29 mouse cellular contexts compared by ENCODE assay signal in genomic region chr5:96391086-96391485, GRCm38 (mm10). TPM values are rescaled to one million over a fixed set of nuclear protein-coding genes. Genes with fewer than 3 reads are reported as not detected.
"Had no signal": no experiment of that assay in that cellular context is flagged by ENCODE, and none has a peak within 500 bp of the region (broad histone marks: within the 10 kb centered on the region; RNA-seq: fewer than 3 reads in every experiment).

No protein-coding gene starts in this region.

- H3K9ac ChIP-seq: embryonic facial prominence, embryonic 12.5 days; embryonic facial prominence, embryonic 13.5 days; embryonic facial prominence, embryonic 15.5 days; forebrain, embryonic 12.5 days; forebrain, embryonic 13.5 days; forebrain, embryonic 15.5 days; forebrain, postnatal 0 days had no signal

- H3K36me3 ChIP-seq: embryonic facial prominence, embryonic 12.5 days; embryonic facial prominence, embryonic 13.5 days; embryonic facial prominence, embryonic 15.5 days; forebrain, embryonic 12.5 days; forebrain, embryonic 15.5 days had no signal

- H3K9me3 ChIP-seq: embryonic facial prominence, embryonic 15.5 days; forebrain, embryonic 13.5 days; forebrain, embryonic 15.5 days had no signal

- H3K27me3 ChIP-seq: embryonic facial prominence, embryonic 12.5 days; embryonic facial prominence, embryonic 13.5 days; embryonic facial prominence, embryonic 15.5 days; forebrain, embryonic 12.5 days; forebrain, embryonic 13.5 days; forebrain, embryonic 15.5 days had no signal

- ATAC-seq: forebrain, embryonic 13.5 days; forebrain, embryonic 16.5 days had no signal

- H3K27ac ChIP-seq: embryonic facial prominence, embryonic 10.5 days; embryonic facial prominence, embryonic 12.5 days; embryonic facial prominence, embryonic 13.5 days; embryonic facial prominence, embryonic 15.5 days; forebrain, embryonic 10.5 days; forebrain, embryonic 12.5 days; forebrain, embryonic 13.5 days; forebrain, embryonic 15.5 days; heart, adult 2 months had no signal

- DNase-seq: cerebellum, adult 2 months; cerebellum, adult 8-10 months; cerebellum, adult 9-10 months; cerebellum, adult 9-11 months; cerebellum, postnatal 10 days; cerebellum, postnatal 14 days; cerebellum, postnatal 25 days; cerebellum, postnatal 36 days; embryo, embryonic 11 days; forebrain, postnatal 0 days; gastrocnemius, adult 2 months; gastrocnemius, postnatal 10 days; gastrocnemius, postnatal 14 days; gastrocnemius, postnatal 25 days; gastrocnemius, postnatal 36 days; heart, adult 18-20 months; heart, adult 2 months had no signal

- H3K4me3 ChIP-seq: embryonic facial prominence, embryonic 10.5 days; embryonic facial prominence, embryonic 12.5 days; embryonic facial prominence, embryonic 13.5 days; embryonic facial prominence, embryonic 15.5 days; erythroblast, embryonic 14.5 days; forebrain, embryonic 10.5 days; forebrain, embryonic 12.5 days; forebrain, embryonic 13.5 days; forebrain, embryonic 15.5 days; gastrocnemius, adult 2 months; heart, adult 2 months had no signal

- H3K4me2 ChIP-seq: embryonic facial prominence, embryonic 12.5 days; embryonic facial prominence, embryonic 13.5 days; embryonic facial prominence, embryonic 15.5 days; forebrain, embryonic 12.5 days; forebrain, embryonic 13.5 days; forebrain, embryonic 15.5 days had no signal

RNA-seq across cellular contexts. Expression of gene Fras1, which starts 17.3 kb away (rescaled TPM):
- total RNA-seq: common myeloid progenitor, adult 5-6 weeks; granulocyte monocyte progenitor cell, adult 5-6 weeks had no signal
